Mouse (Mus musculus): Measurements from ENCODE around the gene Hist1h3d. TPM values are rescaled to one million over a fixed set of nuclear protein-coding genes. Genes with fewer than 3 reads are reported as not detected.
"Not testable (repeated sequence)": the region's sequence is repeated elsewhere in the genome, so short reads cannot be mapped to it uniquely, and the experiment has no call there.

Gene Hist1h3d
- polyA plus RNA-seq, 1 experiment from 2014 or later = 13.2 TPM

- Histone ChIP-seq H3K4me1 (ENCODE audit: control insufficient read depth, insufficient read depth, low read length) (peaks cover 15% of the 10 kb centered on the region), H3K9ac (ENCODE audit: low read length) (peak overlapping the region; percentile 88), H3K9me3 (ENCODE audit: control insufficient read depth, low read length) (no peaks in the 10 kb centered on the region), H3K4me2 (ENCODE audit: low read depth, severe bottlenecking) (peak overlapping the region; percentile 75), H3K27me3 (ENCODE audit: control insufficient read depth, insufficient read depth, low read length) (no peaks in the 10 kb centered on the region), H3K4me3 (ENCODE audit: low read depth, low read length) (peak overlapping the region; percentile 53), H3K36me3 (ENCODE audit: control insufficient read depth, insufficient read depth, low read length) (no peaks in the 10 kb centered on the region), H3K27ac (replicated peaks; ENCODE audit: low read depth, low read length) (peak overlapping the region; percentile 94)
- DNase-seq (ENCODE audit: low spot score) = peak; percentile 68
- 27% methylated on average over 9 of the region's 9 CpGs for WGBS
- ATAC-seq (ENCODE audit: insufficient number of reproducible peaks, low FRiP score, low TSS enrichment, low read depth) = no peak
Measured at GRCm38 (mm10) chr13:23532262-23533075, 43.1 kb upstream of the Hist1h3d start.

GRCm38 (mm10) chr13:23533560-23534367, 41.8 kb upstream of the Hist1h3d start, which contains the start of gene Hist1h2af:
Gene Hist1h2af (plus strand): TSS chr13:23533906.
- peak within 1 kb of the TSS; percentile 84 for H3K9ac ChIP-seq (ENCODE audit: low read length)
- peak within 1 kb of the TSS; percentile 47 for H3K4me3 ChIP-seq (ENCODE audit: low read depth, low read length)
- under 1% methylated on average over 23 of the region's 53 CpGs for WGBS
- not testable (repeated sequence) for H3K27me3 ChIP-seq (ENCODE audit: control insufficient read depth, insufficient read depth, low read length); H3K9me3 ChIP-seq (ENCODE audit: control insufficient read depth, low read length); H3K36me3 ChIP-seq (ENCODE audit: control insufficient read depth, insufficient read depth, low read length)
- peak within 1 kb of the TSS; percentile 75 for H3K4me2 ChIP-seq (ENCODE audit: low read depth, severe bottlenecking)
- H3K27ac ChIP-seq (replicated peaks; ENCODE audit: low read depth, low read length) = peak within 1 kb of the TSS; percentile 94
- ATAC-seq (ENCODE audit: insufficient number of reproducible peaks, low FRiP score, low TSS enrichment, low read depth) (peak; percentile 53; the same call in 1 of the 2 replicates), DNase-seq (ENCODE audit: low spot score) (peak; percentile 87)
- peaks cover 15% of the 10 kb centered on the region for H3K4me1 ChIP-seq (ENCODE audit: control insufficient read depth, insufficient read depth, low read length)

GRCm38 (mm10) chr13:23534368-23535131, 41.0 kb upstream of the Hist1h3d start:
- peak; percentile 8 for ATAC-seq (ENCODE audit: insufficient number of reproducible peaks, low FRiP score, low TSS enrichment, low read depth)
- 1% methylated on average over 15 of the region's 15 CpGs for WGBS
- Histone ChIP-seq H3K36me3 (ENCODE audit: control insufficient read depth, insufficient read depth, low read length) (no peaks in the 10 kb centered on the region), H3K27ac (replicated peaks; ENCODE audit: low read depth, low read length) (peak overlapping the region; percentile 94), H3K9ac (ENCODE audit: low read length) (peak overlapping the region; percentile 84), H3K9me3 (ENCODE audit: control insufficient read depth, low read length) (no peaks in the 10 kb centered on the region), H3K4me2 (ENCODE audit: low read depth, severe bottlenecking) (peak overlapping the region; percentile 75), H3K27me3 (ENCODE audit: control insufficient read depth, insufficient read depth, low read length) (no peaks in the 10 kb centered on the region), H3K4me3 (ENCODE audit: low read depth, low read length) (peak overlapping the region; percentile 47), H3K4me1 (ENCODE audit: control insufficient read depth, insufficient read depth, low read length) (peaks cover 11% of the 10 kb centered on the region)
- DNase-seq (ENCODE audit: low spot score) = peak; percentile 70

DNA sequence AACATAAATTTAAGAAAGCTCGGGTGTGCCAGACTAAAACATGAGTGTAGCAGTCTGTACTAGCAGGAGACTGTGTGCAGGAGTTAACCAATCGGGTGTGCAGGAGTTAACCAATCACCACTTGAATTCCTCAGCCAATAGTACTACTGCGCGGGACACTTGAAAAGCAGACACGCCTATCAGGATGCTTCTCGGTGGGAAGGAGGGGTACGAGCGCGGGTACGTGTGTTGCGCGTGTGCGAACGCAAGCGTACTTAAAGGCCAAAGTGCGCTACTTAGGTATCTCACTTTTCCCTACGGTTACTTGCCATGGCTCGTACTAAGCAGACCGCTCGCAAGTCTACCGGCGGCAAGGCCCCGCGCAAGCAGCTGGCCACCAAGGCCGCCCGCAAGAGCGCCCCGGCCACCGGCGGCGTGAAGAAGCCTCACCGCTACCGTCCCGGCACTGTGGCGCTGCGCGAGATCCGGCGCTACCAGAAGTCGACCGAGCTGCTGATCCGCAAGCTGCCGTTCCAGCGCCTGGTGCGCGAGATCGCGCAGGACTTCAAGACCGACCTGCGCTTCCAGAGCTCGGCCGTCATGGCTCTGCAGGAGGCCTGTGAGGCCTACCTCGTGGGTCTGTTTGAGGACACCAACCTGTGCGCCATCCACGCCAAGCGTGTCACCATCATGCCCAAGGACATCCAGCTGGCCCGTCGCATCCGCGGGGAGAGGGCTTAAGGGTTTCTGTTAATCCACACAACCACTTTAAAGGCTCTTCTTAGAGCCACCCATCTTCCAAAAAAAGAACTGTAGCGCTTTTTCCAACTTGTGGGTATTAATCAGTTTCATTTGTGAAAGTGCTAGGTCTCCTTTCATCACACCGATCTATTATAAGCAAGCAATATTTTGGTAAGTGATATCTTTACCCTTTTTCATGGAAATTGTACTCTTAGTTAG, 40.2 kb upstream of the Hist1h3d start, which contains the start of gene Hist1h3g:
Gene Hist1h3g, plus strand, starts transcription at position 286 of the 939 bp plus-strand sequence.
- Histone ChIP-seq H3K4me3 (ENCODE audit: low read depth, low read length) (peak within 1 kb of the TSS; percentile 47), H3K27ac (replicated peaks; ENCODE audit: low read depth, low read length) (peak within 1 kb of the TSS; percentile 94), H3K9ac (ENCODE audit: low read length) (peak within 1 kb of the TSS; percentile 84), H3K4me2 (ENCODE audit: low read depth, severe bottlenecking) (peak within 1 kb of the TSS; percentile 75), H3K4me1 (ENCODE audit: control insufficient read depth, insufficient read depth, low read length) (peaks cover 11% of the 10 kb centered on the region)
- WGBS = under 1% methylated on average over 43 of the region's 62 CpGs
- peak; percentile 92 for ATAC-seq (ENCODE audit: insufficient number of reproducible peaks, low FRiP score, low TSS enrichment, low read depth)
- peak; percentile 90 for DNase-seq (ENCODE audit: low spot score)
- H3K27me3 ChIP-seq (ENCODE audit: control insufficient read depth, insufficient read depth, low read length); H3K9me3 ChIP-seq (ENCODE audit: control insufficient read depth, low read length); H3K36me3 ChIP-seq (ENCODE audit: control insufficient read depth, insufficient read depth, low read length): not testable (repeated sequence)

DNA sequence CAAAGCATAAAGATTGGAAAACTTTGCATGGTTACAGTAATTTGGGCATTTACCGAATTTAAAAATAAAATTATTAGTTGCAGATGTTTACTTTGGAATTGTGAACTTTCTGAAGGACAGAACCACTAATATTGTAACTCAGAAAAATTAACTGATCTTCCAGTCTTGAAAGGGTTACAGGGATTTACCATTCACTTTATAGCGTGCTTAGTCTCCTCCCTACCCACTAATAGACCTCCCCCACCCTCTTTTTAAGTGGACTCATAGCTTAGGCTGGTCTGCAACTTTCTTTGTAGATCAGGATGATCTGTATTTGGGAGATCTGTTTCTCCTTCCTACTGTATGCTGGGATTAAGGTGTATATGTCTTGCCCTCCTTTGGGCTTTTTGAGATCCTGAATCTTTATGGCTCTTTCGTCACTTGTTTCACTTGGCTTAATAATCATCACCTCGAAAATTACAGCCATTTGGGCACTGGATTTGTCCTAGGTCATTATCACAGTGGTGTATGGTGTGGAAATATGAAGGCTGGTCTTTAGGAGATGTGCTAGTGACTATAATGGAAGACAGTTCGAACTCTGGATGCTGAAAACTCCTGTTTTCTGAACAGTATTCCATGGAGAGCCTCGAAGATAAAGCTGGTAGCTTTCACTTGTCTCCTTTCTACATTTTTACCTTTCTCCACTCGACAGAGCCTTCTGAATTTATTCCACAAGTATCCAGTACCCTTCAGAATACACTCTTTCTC, 39.3 kb upstream of the Hist1h3d start:
- H3K4me1 ChIP-seq (ENCODE audit: control insufficient read depth, insufficient read depth, low read length) = peaks cover 11% of the 10 kb centered on the region
- peak overlapping the region; percentile 47 for H3K4me3 ChIP-seq (ENCODE audit: low read depth, low read length)
- H3K27me3 ChIP-seq (ENCODE audit: control insufficient read depth, insufficient read depth, low read length) = no peaks in the 10 kb centered on the region
- H3K4me2 ChIP-seq (ENCODE audit: low read depth, severe bottlenecking) = peak overlapping the region; percentile 75
- no peaks in the 10 kb centered on the region for H3K9me3 ChIP-seq (ENCODE audit: control insufficient read depth, low read length)
- 23% methylated on average over 7 of the region's 7 CpGs for WGBS
- no peaks in the 10 kb centered on the region for H3K36me3 ChIP-seq (ENCODE audit: control insufficient read depth, insufficient read depth, low read length)
- H3K27ac ChIP-seq (replicated peaks; ENCODE audit: low read depth, low read length) = peak overlapping the region; percentile 94
- no peak for DNase-seq (ENCODE audit: low spot score)
- ATAC-seq (ENCODE audit: insufficient number of reproducible peaks, low FRiP score, low TSS enrichment, low read depth) = no peak
- H3K9ac ChIP-seq (ENCODE audit: low read length) = peak overlapping the region; percentile 70

DNA sequence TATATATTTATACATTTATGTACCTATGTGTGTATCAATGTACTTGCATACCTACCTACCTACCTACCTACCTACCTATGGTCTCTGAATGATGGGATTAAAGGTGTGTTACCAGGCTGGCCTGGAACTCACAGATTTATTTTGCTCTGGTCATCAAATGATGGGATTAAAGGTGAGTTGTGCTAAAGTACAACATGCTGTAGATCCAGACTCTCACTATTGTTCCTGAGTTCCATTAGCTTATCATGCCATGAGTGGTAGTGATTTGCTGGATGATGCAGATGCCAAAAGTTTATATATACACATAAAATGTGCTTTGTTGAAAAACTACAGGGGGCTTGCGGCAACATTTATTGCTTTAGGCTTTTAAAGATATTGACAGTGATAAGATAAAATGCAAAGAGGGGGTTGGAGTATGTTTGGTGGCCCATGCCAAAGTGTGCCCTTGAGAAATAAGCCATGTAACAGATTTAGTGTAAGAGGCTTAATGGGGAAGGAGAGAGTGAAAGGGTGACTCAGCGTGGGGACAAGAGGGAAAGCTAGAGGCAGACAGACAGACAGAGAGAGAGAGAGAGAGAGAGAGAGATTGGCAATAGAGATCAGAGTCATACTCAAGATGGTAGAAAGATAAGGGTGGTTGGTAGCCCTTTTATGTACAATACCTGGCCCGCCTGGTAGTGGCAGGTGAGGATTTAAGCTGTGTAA, 38.4 kb upstream of the Hist1h3d start:
- no peaks in the 10 kb centered on the region for H3K27me3 ChIP-seq (ENCODE audit: control insufficient read depth, insufficient read depth, low read length)
- no peak overlapping the region; the same call in 1 of the 2 replicates for H3K4me3 ChIP-seq (ENCODE audit: low read depth, low read length)
- DNase-seq (ENCODE audit: low spot score) (no peak), ATAC-seq (ENCODE audit: insufficient number of reproducible peaks, low FRiP score, low TSS enrichment, low read depth) (no peak)
- WGBS = 81% methylated on average over 3 of the region's 3 CpGs
- H3K4me2 ChIP-seq (ENCODE audit: low read depth, severe bottlenecking) = peak overlapping the region; percentile 75; the same call in 1 of the 2 replicates
- peaks cover 11% of the 10 kb centered on the region for H3K4me1 ChIP-seq (ENCODE audit: control insufficient read depth, insufficient read depth, low read length)
- H3K9ac ChIP-seq (ENCODE audit: low read length) = no peak overlapping the region
- no peak overlapping the region for H3K27ac ChIP-seq (replicated peaks; ENCODE audit: low read depth, low read length)
- H3K36me3 ChIP-seq (ENCODE audit: control insufficient read depth, insufficient read depth, low read length) = no peaks in the 10 kb centered on the region
- no peaks in the 10 kb centered on the region for H3K9me3 ChIP-seq (ENCODE audit: control insufficient read depth, low read length)

All from limb, embryonic 11.5 days (tissue).